Mouse (Mus musculus): ENCODE measurements around the gene Tmem117. TPM values are rescaled to one million over a fixed set of nuclear protein-coding genes. Genes with fewer than 3 reads are reported as not detected.

Gene Tmem117
- polyA plus RNA-seq, 1 experiment: 5.2 TPM

GRCm38 (mm10) chr15:94732104-94732503, 103.1 kb downstream of the Tmem117 start:
- H3K27ac ChIP-seq (ENCODE audit: insufficient read depth, low read depth, low read length): no peak overlapping the region
- no peaks in the 10 kb centered on the region for H3K4me1 ChIP-seq (ENCODE audit: control insufficient read depth, insufficient read depth, insufficient read length, low read length)
- no peak overlapping the region for H3K4me3 ChIP-seq (ENCODE audit: low read depth, low read length)
- no peaks in the 10 kb centered on the region for H3K36me3 ChIP-seq (ENCODE audit: control insufficient read depth, insufficient read depth, low read length)
- TF ChIP-seq CTCF (IDR thresholded peaks at IDR 0.05; ENCODE audit: extremely low read depth, insufficient read length, insufficient replicate concordance, low read depth, low read length): no peak
- TF ChIP-seq POLR2A (IDR thresholded peaks at IDR 0.05; ENCODE audit: low read depth, low read length): no peak
- no peaks in the 10 kb centered on the region for H3K27me3 ChIP-seq (ENCODE audit: control insufficient read depth, insufficient read depth, low read length)
- 81% methylated on average over 4 of the region's 4 CpGs for WGBS

DNA sequence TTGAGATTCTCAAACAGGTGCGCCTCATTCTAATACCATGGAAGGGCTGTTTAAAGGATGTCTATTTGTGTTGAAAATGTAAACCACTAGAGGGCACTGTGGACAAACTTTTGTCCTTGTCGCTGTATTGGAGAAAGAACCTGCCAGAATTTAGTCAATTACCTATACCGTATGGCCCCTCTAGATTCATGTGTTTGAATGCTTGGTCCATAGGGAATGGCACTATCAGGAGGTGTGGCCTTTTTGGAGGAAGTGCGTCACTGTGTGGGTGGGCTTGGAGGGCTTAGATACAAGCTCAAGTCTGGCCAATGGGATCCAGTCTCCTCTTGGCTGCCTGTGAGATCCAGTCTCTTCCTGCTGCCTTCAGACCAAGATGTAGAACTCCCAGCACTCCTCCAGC, 140.2 kb downstream of the Tmem117 start:
- Histone ChIP-seq H3K4me3 (ENCODE audit: low read depth, low read length) (no peak overlapping the region), H3K36me3 (ENCODE audit: control insufficient read depth, insufficient read depth, low read length) (no peaks in the 10 kb centered on the region), H3K27me3 (ENCODE audit: control insufficient read depth, insufficient read depth, low read length) (no peaks in the 10 kb centered on the region), H3K4me1 (ENCODE audit: control insufficient read depth, insufficient read depth, insufficient read length, low read length) (no peaks in the 10 kb centered on the region), H3K27ac (ENCODE audit: insufficient read depth, low read depth, low read length) (no peak overlapping the region)
- TF ChIP-seq CTCF (IDR thresholded peaks at IDR 0.05; ENCODE audit: extremely low read depth, insufficient read length, insufficient replicate concordance, low read depth, low read length) (peak; percentile 26; the same call in 1 of the 2 replicates), POLR2A (IDR thresholded peaks at IDR 0.05; ENCODE audit: low read depth, low read length) (no peak)
- WGBS: 16% methylated on average over 4 of the region's 4 CpGs

GRCm38 (mm10) chr15:94770832-94771578, 142.0 kb downstream of the Tmem117 start:
- no peak overlapping the region for H3K4me3 ChIP-seq (ENCODE audit: low read depth, low read length)
- 79% methylated on average over 7 of the region's 7 CpGs for WGBS
- TF ChIP-seq CTCF (IDR thresholded peaks at IDR 0.05; ENCODE audit: extremely low read depth, insufficient read length, insufficient replicate concordance, low read depth, low read length) (no peak), POLR2A (IDR thresholded peaks at IDR 0.05; ENCODE audit: low read depth, low read length) (no peak)

DNA sequence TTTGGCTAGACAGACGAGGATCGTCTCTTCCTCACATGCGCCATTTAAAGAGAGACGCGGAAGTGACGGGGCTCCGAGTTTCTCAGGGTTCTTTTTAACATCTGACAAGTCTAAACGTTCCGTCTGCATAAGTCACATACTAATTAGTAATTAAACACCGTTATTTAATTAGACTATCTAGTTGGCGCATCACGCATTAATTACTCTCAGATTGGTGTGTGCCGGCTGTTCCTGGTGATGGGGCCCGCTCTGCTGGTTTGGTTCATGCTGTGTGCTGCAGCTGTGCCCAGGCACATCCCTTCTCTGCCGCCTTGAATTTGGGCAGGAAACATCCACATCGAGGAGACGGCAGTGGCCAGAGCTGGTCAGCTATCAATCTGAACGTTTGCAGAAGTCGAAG, 142.7 kb downstream of the Tmem117 start:
- Histone ChIP-seq H3K36me3 (ENCODE audit: control insufficient read depth, insufficient read depth, low read length) (no peaks in the 10 kb centered on the region), H3K4me1 (ENCODE audit: control insufficient read depth, insufficient read depth, insufficient read length, low read length) (no peaks in the 10 kb centered on the region), H3K27ac (ENCODE audit: insufficient read depth, low read depth, low read length) (no peak overlapping the region), H3K27me3 (ENCODE audit: control insufficient read depth, insufficient read depth, low read length) (no peaks in the 10 kb centered on the region), H3K4me3 (ENCODE audit: low read depth, low read length) (no peak overlapping the region)
- WGBS: 90% methylated on average over 19 of the region's 19 CpGs
- TF ChIP-seq POLR2A (IDR thresholded peaks at IDR 0.05; ENCODE audit: low read depth, low read length): no peak
- no peak for TF ChIP-seq CTCF (IDR thresholded peaks at IDR 0.05; ENCODE audit: extremely low read depth, insufficient read length, insufficient replicate concordance, low read depth, low read length)

More at GRCm38 (mm10) chr15:94770832-94771578, 142.0 kb downstream of the Tmem117 start:
- no peaks in the 10 kb centered on the region for H3K36me3 ChIP-seq (ENCODE audit: control insufficient read depth, insufficient read depth, low read length)
- H3K27me3 ChIP-seq (ENCODE audit: control insufficient read depth, insufficient read depth, low read length): no peaks in the 10 kb centered on the region
- H3K4me1 ChIP-seq (ENCODE audit: control insufficient read depth, insufficient read depth, insufficient read length, low read length): no peaks in the 10 kb centered on the region
- H3K27ac ChIP-seq (ENCODE audit: insufficient read depth, low read depth, low read length): no peak overlapping the region

- no peaks in the 10 kb centered on the region for H3K27me3 ChIP-seq (ENCODE audit: control insufficient read depth, insufficient read depth, low read length)
- TF ChIP-seq POLR2A (IDR thresholded peaks at IDR 0.05; ENCODE audit: low read depth, low read length) (no peak), CTCF (IDR thresholded peaks at IDR 0.05; ENCODE audit: extremely low read depth, insufficient read length, insufficient replicate concordance, low read depth, low read length) (no peak)
- H3K4me1 ChIP-seq (ENCODE audit: control insufficient read depth, insufficient read depth, insufficient read length, low read length): no peaks in the 10 kb centered on the region
- no peaks in the 10 kb centered on the region for H3K36me3 ChIP-seq (ENCODE audit: control insufficient read depth, insufficient read depth, low read length)
- no peak overlapping the region for H3K4me3 ChIP-seq (ENCODE audit: low read depth, low read length)
- 74% methylated on average over 17 of the region's 17 CpGs for WGBS
- no peak overlapping the region for H3K27ac ChIP-seq (ENCODE audit: insufficient read depth, low read depth, low read length)
Measured at GRCm38 (mm10) chr15:94776119-94777069, 147.4 kb downstream of the Tmem117 start.

DNA sequence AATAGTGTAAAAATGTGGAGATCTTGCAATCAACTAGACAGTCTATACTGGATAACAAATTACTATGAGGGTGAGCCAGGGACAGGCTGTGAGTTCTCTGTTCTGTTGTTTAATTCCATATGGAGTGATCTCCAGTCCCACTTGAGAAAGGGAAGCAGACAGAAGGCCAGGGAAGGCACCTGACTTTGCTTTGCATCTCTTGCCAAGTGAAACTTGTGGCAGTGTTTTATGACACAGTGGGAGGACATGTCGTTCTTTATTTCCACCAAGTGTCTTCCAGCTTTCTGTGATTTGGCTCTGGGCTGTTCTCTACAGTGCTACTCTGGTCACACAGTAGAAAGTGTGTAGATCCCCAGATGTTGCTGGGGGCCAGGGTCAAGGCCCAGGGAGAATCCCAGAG, 152.5 kb downstream of the Tmem117 start:
- H3K4me3 ChIP-seq (ENCODE audit: low read depth, low read length): no peak overlapping the region
- H3K4me1 ChIP-seq (ENCODE audit: control insufficient read depth, insufficient read depth, insufficient read length, low read length): no peaks in the 10 kb centered on the region
- H3K27ac ChIP-seq (ENCODE audit: insufficient read depth, low read depth, low read length): no peak overlapping the region
- H3K36me3 ChIP-seq (ENCODE audit: control insufficient read depth, insufficient read depth, low read length): no peaks in the 10 kb centered on the region
- WGBS: 22% methylated on average over 1 of the region's 1 CpGs
- TF ChIP-seq POLR2A (IDR thresholded peaks at IDR 0.05; ENCODE audit: low read depth, low read length) (no peak), CTCF (IDR thresholded peaks at IDR 0.05; ENCODE audit: extremely low read depth, insufficient read length, insufficient replicate concordance, low read depth, low read length) (no peak)
- no peaks in the 10 kb centered on the region for H3K27me3 ChIP-seq (ENCODE audit: control insufficient read depth, insufficient read depth, low read length)

GRCm38 (mm10) chr15:94793455-94793854, 164.4 kb downstream of the Tmem117 start:
- Histone ChIP-seq H3K4me3 (ENCODE audit: low read depth, low read length) (no peak overlapping the region), H3K36me3 (ENCODE audit: control insufficient read depth, insufficient read depth, low read length) (no peaks in the 10 kb centered on the region), H3K4me1 (ENCODE audit: control insufficient read depth, insufficient read depth, insufficient read length, low read length) (no peaks in the 10 kb centered on the region), H3K27ac (ENCODE audit: insufficient read depth, low read depth, low read length) (no peak overlapping the region), H3K27me3 (ENCODE audit: control insufficient read depth, insufficient read depth, low read length) (no peaks in the 10 kb centered on the region)
- no peak for TF ChIP-seq POLR2A (IDR thresholded peaks at IDR 0.05; ENCODE audit: low read depth, low read length)
- no peak for TF ChIP-seq CTCF (IDR thresholded peaks at IDR 0.05; ENCODE audit: extremely low read depth, insufficient read length, insufficient replicate concordance, low read depth, low read length)
- 72% methylated on average over 8 of the region's 8 CpGs for WGBS

Data from small intestine, adult 2 months (tissue).